Comparison of ENCODE assay signal across 10 mouse cellular contexts in the genomic region with DNA sequence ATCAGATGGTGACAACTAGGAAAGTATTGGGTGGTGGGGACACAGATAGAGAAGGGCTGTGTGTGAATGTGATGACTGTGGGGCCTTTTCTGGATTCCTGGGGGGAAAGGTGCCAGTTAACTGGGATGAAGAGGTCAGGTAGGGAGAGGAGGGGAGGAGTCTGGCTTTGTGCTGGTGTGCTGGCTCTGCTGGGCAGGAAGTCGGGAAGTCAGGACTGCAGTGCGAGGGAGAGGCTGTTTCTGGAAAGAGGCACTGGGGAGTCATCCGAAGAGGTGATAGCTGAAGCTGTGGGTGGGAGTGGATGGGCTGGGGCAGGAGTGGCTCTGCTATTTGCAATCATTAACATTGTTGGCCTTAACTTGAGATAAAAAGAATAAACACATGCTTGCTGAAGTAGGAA. TPM values are rescaled to one million over a fixed set of nuclear protein-coding genes. Genes with fewer than 3 reads are reported as not detected.
DNase-seq lines count a peak whose midpoint lies in the region; ATAC-seq lines count a peak whose summit lies in the region.
"Had no signal": no experiment of that assay in that cellular context is flagged by ENCODE, and none has a peak within 500 bp of the region (broad histone marks: within the 10 kb centered on the region; RNA-seq: fewer than 3 reads in every experiment).

No protein-coding gene starts in this region.

- DNase-seq in urinary bladder, postnatal 14 days (ENCODE audit: low spot score) = peak; percentile 53
- DNase-seq in urinary bladder, adult 2 months (ENCODE audit: low spot score) = no peak
- peak; percentile 27 to 50 for DNase-seq in heart, postnatal 14 days
- peak; percentile 23 for DNase-seq in lung, postnatal 10 days
- DNase-seq in yolk sac, embryonic 10.5 days (ENCODE audit: low spot score) = peak; percentile 49
- no peak for DNase-seq in thymus, postnatal 4 days
- no peak for DNase-seq in spleen, postnatal 36 days (ENCODE audit: low spot score in 2 of 2)

- intact Hi-C loops in heart, postnatal 14 days (cut with DNase I) = no loop called here

- ATAC-seq in megakaryocyte, adult 5-6 weeks (ENCODE audit: poor library complexity, severe bottlenecking) = no peak
- ATAC-seq: forebrain, embryonic 14.5 days had no signal

RNA-seq across cellular contexts. Expression of a gene that starts 23.7 kb away (rescaled TPM):
- 15.5 and 16.2 TPM in 2 replicates for polyA plus RNA-seq in urinary bladder, adult 2 months (2012; rRNA removed)
- 10 to 100 TPM; 23.8 to 26.2 TPM for total RNA-seq in heart, postnatal 14 days (2021)
- total RNA-seq in megakaryocyte, adult 5-6 weeks (2015) = not detected in 2 replicates
- total RNA-seq in megakaryocyte, adult 5-6 weeks (2017) = 0.04 TPM in 1 of 2 replicates, not detected in the other
- polyA plus RNA-seq: macrophage had no signal

Comparison
In these comparisons a context has a peak if more than half of its experiments do, and no peak if none do; other contexts are left out.
1. DNase-seq: peak in urinary bladder, postnatal 14 days (single experiment), heart, postnatal 14 days (2 of 2), lung, postnatal 10 days (single experiment) and yolk sac, embryonic 10.5 days (single experiment); none in urinary bladder, adult 2 months (single experiment), thymus, postnatal 4 days (single experiment) and spleen, postnatal 36 days (0 of 2).
2. RNA of a gene that starts 23.7 kb away (total RNA-seq): 23.8 to 26.2 TPM in heart, postnatal 14 days; 0.04 TPM in megakaryocyte, adult 5-6 weeks; every median in the first group is over 10 times any median in the second.